Mouse (Mus musculus): ENCODE measurements around the gene Muc1.

- TF ChIP-seq CTCF (conservative IDR thresholded peaks at IDR 0.05; ENCODE audit: insufficient read depth, insufficient read length, low read depth, low read length) (peak; percentile 42), POLR2A (IDR thresholded peaks at IDR 0.05; ENCODE audit: low read depth, low read length) (peak; percentile 38)
Measured at GRCm38 (mm10) chr3:89270051-89270755, 41.3 kb downstream of the Muc1 start, which contains the start of gene Slc50a1.
